Mouse (Mus musculus) embryonic fibroblast, embryonic 13.5 days (primary cell): Measurements from ENCODE around the gene Asic1.

ENCODE experiments used
- CTCF ChIP-seq: IDR thresholded peaks from 2 replicates; pipeline ENCODE4 v1.5.1; 2011; ENCODE audit warnings: mild to moderate bottlenecking, control low read depth, low read length, moderate library complexity, borderline replicate concordance; ENCODE audit not compliant: insufficient read depth
- POLR2A ChIP-seq: IDR thresholded peaks from 2 replicates; pipeline ENCODE4 v1.6.1; 2011; ENCODE audit warnings: low read depth, mild to moderate bottlenecking, control low read depth, low read length, moderate library complexity

DNA sequence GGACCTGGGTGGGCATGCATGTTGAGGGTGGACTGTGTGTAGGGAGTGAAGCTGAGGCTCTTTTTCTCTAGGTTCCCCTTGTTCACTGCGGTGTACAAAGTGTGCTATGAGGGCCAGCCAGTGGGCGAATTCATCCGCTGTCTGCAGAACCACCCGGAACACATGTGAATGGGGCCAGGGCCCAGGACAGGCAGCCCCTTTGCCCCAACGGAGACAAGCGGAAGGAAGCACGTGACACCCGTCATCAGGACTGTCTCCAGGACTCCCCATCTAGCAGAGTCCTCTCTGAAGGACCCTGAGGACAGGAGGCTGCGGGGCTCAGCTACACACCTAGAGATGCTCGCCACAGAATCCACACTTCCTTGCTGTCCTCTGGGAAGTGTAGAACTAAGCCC is 52.9 kb downstream of the Asic1 start:
- TF ChIP-seq POLR2A (no peak), CTCF (no peak)
